Mouse (Mus musculus): ENCODE measurements around the gene Lrrc4c. TPM values are rescaled to one million over a fixed set of nuclear protein-coding genes. Genes with fewer than 3 reads are reported as not detected.

Lrrc4c gene
- polyA plus RNA-seq, 1 experiment from 2014 or later: 34.9 TPM

DNA sequence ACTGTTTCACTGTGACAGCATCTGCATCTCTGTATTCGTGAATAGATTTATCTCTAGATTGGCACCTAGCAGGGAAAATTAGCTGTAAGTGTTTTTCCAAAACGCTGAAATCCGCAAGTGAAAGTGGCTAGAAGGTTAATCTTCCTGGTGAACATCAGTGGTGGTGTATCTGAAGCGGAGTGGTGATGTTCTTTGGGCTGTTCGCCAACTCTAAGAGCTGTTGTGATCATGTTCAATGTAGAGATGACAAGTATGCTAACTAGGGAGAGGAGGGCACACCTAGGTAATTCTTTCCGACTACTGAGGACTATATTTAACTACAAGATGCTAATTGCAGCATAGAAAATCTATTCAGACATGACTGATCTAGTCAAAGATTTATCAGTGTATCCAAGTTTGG, 1.7 kb downstream of the Lrrc4c start:
- no peaks in the 10 kb centered on the region for H3K9me3 ChIP-seq (ENCODE audit: control insufficient read depth, low read length)
- peak overlapping the region; percentile 73 for H3K4me2 ChIP-seq (replicated peaks)
- peak overlapping the region; percentile 32; the same call in 1 of the 2 replicates for H3K27ac ChIP-seq
- WGBS: 33% methylated on average over 6 of the region's 6 CpGs
- H3K4me1 ChIP-seq (replicated peaks; ENCODE audit: control insufficient read depth, insufficient read depth, low read length): peaks cover 10% of the 10 kb centered on the region; the same call in 1 of the 2 replicates
- ATAC-seq (ENCODE audit: low FRiP score) (no peak), DNase-seq (ENCODE audit: low spot score) (no peak)
- H3K27me3 ChIP-seq (ENCODE audit: control insufficient read depth, insufficient read depth, low read length): no peaks in the 10 kb centered on the region
- peak overlapping the region; percentile 70 for H3K9ac ChIP-seq
- H3K4me3 ChIP-seq (replicated peaks; ENCODE audit: low read length): peak overlapping the region; percentile 52
- no peaks in the 10 kb centered on the region for H3K36me3 ChIP-seq (replicated peaks; ENCODE audit: control insufficient read depth, insufficient read depth)

DNA sequence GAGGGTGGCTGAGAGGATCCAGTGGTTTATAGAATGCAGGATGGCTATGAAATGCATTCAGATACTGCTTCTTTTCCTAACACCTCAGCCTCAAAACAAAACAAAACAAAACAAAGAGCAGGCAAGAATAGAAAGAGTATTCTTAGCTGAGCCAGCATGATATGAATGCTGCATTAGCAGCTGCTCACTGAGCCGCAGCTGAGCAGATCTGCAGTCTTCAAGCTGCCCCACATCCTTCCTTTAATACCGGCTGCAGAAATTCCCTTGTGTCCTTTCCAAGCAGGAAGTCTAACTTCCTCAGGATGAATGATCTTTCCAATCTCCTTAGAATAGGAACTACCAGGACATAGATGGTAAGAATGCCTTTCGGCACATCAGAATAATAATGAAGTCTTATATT, 16.7 kb downstream of the Lrrc4c start:
- ATAC-seq (ENCODE audit: low FRiP score) (no peak), DNase-seq (ENCODE audit: low spot score) (no peak)
- H3K27ac ChIP-seq: no peak overlapping the region
- H3K4me3 ChIP-seq (replicated peaks; ENCODE audit: low read length): no peak overlapping the region
- no peaks in the 10 kb centered on the region for H3K27me3 ChIP-seq (ENCODE audit: control insufficient read depth, insufficient read depth, low read length)
- H3K36me3 ChIP-seq (replicated peaks; ENCODE audit: control insufficient read depth, insufficient read depth): no peaks in the 10 kb centered on the region
- no peak overlapping the region for H3K9ac ChIP-seq
- no peak overlapping the region for H3K4me2 ChIP-seq (replicated peaks)
- H3K4me1 ChIP-seq (replicated peaks; ENCODE audit: control insufficient read depth, insufficient read depth, low read length): peaks cover 5% of the 10 kb centered on the region; the same call in 1 of the 2 replicates
- 38% methylated on average over 3 of the region's 3 CpGs for WGBS
- no peaks in the 10 kb centered on the region for H3K9me3 ChIP-seq (ENCODE audit: control insufficient read depth, low read length)

DNA sequence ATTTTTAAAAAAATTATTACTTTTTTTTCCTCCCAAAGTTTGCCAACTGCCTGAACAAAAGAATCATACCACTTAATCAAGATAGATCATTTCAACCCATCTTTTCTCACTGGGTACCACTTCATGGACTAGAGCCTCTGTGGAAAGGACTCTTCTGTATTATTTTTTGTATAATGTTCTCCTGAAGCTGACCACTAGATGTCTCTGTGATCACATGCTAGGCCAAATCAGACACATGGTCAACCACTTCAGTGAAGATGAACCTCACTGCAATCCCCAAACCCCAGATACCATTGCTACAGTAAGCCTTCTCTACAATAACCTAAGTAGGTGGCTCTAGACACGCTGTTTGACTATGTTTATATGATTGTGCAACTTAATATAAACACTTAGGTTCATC, 19.4 kb downstream of the Lrrc4c start:
- no peaks in the 10 kb centered on the region for H3K36me3 ChIP-seq (replicated peaks; ENCODE audit: control insufficient read depth, insufficient read depth)
- H3K4me1 ChIP-seq (replicated peaks; ENCODE audit: control insufficient read depth, insufficient read depth, low read length): peaks cover 5% of the 10 kb centered on the region; the same call in 1 of the 2 replicates
- peak; percentile 66 for DNase-seq (ENCODE audit: low spot score)
- H3K4me3 ChIP-seq (replicated peaks; ENCODE audit: low read length): no peak overlapping the region
- WGBS: 50% methylated on average over 1 of the region's 1 CpGs
- no peak overlapping the region for H3K4me2 ChIP-seq (replicated peaks)
- H3K27ac ChIP-seq: no peak overlapping the region
- no peak overlapping the region for H3K9ac ChIP-seq
- ATAC-seq (ENCODE audit: low FRiP score): peak; percentile 34; the same call in 1 of the 2 replicates
- H3K9me3 ChIP-seq (ENCODE audit: control insufficient read depth, low read length): no peaks in the 10 kb centered on the region
- no peaks in the 10 kb centered on the region for H3K27me3 ChIP-seq (ENCODE audit: control insufficient read depth, insufficient read depth, low read length)

DNA sequence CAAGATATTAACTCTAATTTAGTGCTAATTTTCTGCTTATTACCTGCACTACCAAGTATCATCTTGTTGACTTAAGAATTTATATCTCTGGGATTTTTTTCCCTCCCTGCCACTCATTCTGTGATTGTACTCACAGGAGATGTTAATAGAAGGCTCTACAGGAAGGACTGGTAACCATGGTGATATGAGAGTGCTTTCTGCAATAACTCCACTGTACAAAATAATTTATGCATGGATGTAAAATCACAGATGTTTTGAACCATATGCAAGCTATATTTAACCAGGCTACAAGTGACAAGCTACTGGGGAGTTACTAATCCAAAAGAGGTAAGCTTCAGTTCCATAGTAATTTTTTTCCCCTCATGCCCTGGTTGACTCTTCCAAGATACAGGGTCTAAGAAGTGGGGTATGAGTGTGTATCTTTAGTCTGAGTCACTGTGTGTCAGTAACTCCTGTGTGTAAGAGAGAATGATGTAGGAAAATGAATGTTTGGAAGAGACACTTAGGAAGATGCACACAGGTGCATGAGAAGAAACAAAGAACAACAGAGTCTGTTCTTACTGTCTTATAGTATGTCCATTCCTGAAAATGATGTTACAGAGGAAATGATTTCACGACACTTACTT, 83.3 kb downstream of the Lrrc4c start:
- no peak overlapping the region for H3K4me3 ChIP-seq (replicated peaks; ENCODE audit: low read length)
- H3K4me1 ChIP-seq (replicated peaks; ENCODE audit: control insufficient read depth, insufficient read depth, low read length): no peaks in the 10 kb centered on the region
- 87% methylated on average over 1 of the region's 1 CpGs for WGBS
- no peak overlapping the region for H3K27ac ChIP-seq
- ATAC-seq (ENCODE audit: low FRiP score) (0 out of 2 replicates have a peak, but pooled peaks have one; percentile 51), DNase-seq (ENCODE audit: low spot score) (no peak)
- no peaks in the 10 kb centered on the region for H3K36me3 ChIP-seq (replicated peaks; ENCODE audit: control insufficient read depth, insufficient read depth)
- no peaks in the 10 kb centered on the region for H3K9me3 ChIP-seq (ENCODE audit: control insufficient read depth, low read length)
- H3K27me3 ChIP-seq (ENCODE audit: control insufficient read depth, insufficient read depth, low read length): no peaks in the 10 kb centered on the region
- H3K9ac ChIP-seq: no peak overlapping the region
- H3K4me2 ChIP-seq (replicated peaks): no peak overlapping the region

DNA sequence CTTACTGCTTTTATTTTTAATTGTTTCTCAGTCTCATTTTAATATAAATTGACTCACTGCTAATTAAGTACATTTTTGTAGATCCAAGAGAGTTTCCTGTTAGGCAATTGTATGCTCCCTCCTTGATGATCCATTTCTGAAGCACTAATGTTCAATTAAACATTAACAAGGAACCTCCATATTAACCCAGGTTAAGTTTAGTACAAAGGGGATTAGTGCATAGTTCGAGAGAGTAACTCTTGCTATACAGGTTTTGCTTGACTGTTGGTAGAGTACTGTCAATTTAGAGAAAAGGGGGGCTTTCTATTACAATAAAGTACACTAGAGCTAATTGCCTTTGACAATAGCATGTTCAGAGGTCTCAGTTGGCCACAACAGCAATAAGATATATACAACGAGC, 84.5 kb downstream of the Lrrc4c start:
- Histone ChIP-seq H3K36me3 (replicated peaks; ENCODE audit: control insufficient read depth, insufficient read depth) (no peaks in the 10 kb centered on the region), H3K9me3 (ENCODE audit: control insufficient read depth, low read length) (no peaks in the 10 kb centered on the region), H3K27me3 (ENCODE audit: control insufficient read depth, insufficient read depth, low read length) (no peaks in the 10 kb centered on the region), H3K27ac (no peak overlapping the region), H3K4me2 (replicated peaks) (no peak overlapping the region), H3K4me1 (replicated peaks; ENCODE audit: control insufficient read depth, insufficient read depth, low read length) (no peaks in the 10 kb centered on the region), H3K4me3 (replicated peaks; ENCODE audit: low read length) (no peak overlapping the region), H3K9ac (no peak overlapping the region)
- no peak for DNase-seq (ENCODE audit: low spot score)
- no peak for ATAC-seq (ENCODE audit: low FRiP score)
- WGBS: 64% methylated on average over 2 of the region's 2 CpGs

DNA sequence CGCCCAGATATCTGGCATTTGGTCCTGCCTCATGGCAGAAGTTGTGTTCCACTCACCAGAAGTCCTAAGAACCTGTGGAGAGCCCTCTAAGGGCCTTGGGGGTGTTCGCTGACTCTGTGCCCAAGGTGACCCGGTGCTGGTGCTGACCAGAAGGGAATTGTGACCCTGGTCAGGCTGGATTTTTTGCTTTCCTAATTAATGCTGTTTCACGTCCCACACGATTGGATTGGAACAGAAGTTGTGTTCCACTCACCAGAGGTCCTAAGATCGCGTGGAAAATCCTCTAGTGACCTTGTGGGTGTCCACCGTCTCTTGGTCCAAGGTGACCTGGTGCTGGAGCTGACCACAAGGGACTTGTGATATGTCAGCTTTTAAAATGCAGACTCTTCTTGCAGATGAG, 88.9 kb downstream of the Lrrc4c start:
- ATAC-seq (ENCODE audit: low FRiP score) (no peak), DNase-seq (ENCODE audit: low spot score) (no peak)
- WGBS: 94% methylated on average over 8 of the region's 8 CpGs

DNA sequence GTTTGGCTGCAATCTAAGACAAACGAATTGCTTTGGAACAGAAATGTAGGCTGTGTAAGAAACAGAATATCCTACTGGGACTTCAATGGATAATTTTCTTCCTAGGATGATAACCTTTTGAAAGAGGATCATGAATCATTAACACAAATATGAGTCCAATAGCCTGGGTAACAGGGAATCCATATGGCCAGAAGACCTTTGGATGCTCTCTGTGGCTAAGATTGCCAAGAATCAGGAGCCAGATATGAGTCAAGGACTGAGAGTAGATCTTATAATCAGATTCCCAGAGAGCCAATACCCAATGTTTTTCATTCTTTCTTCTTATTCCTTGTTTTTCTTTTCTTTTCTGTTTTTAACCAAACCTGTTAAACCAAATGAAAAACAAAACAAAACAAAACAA, 93.2 kb downstream of the Lrrc4c start:
- H3K9me3 ChIP-seq (ENCODE audit: control insufficient read depth, low read length): no peaks in the 10 kb centered on the region
- ATAC-seq (ENCODE audit: low FRiP score): no peak
- no peak overlapping the region for H3K4me3 ChIP-seq (replicated peaks; ENCODE audit: low read length)
- 94% methylated on average over 1 of the region's 1 CpGs for WGBS
- no peaks in the 10 kb centered on the region for H3K4me1 ChIP-seq (replicated peaks; ENCODE audit: control insufficient read depth, insufficient read depth, low read length)
- no peak overlapping the region for H3K9ac ChIP-seq
- H3K36me3 ChIP-seq (replicated peaks; ENCODE audit: control insufficient read depth, insufficient read depth): no peaks in the 10 kb centered on the region
- H3K4me2 ChIP-seq (replicated peaks): no peak overlapping the region
- no peaks in the 10 kb centered on the region for H3K27me3 ChIP-seq (ENCODE audit: control insufficient read depth, insufficient read depth, low read length)
- H3K27ac ChIP-seq: no peak overlapping the region
- no peak for DNase-seq (ENCODE audit: low spot score)

More for the DNA sequence above, 88.9 kb downstream of the Lrrc4c start:
- no peaks in the 10 kb centered on the region for H3K9me3 ChIP-seq (ENCODE audit: control insufficient read depth, low read length)
- H3K4me3 ChIP-seq (replicated peaks; ENCODE audit: low read length): no peak overlapping the region
- no peaks in the 10 kb centered on the region for H3K4me1 ChIP-seq (replicated peaks; ENCODE audit: control insufficient read depth, insufficient read depth, low read length)
- no peaks in the 10 kb centered on the region for H3K36me3 ChIP-seq (replicated peaks; ENCODE audit: control insufficient read depth, insufficient read depth)
- H3K27me3 ChIP-seq (ENCODE audit: control insufficient read depth, insufficient read depth, low read length): no peaks in the 10 kb centered on the region
- no peak overlapping the region for H3K4me2 ChIP-seq (replicated peaks)
- H3K9ac ChIP-seq: no peak overlapping the region
- H3K27ac ChIP-seq: no peak overlapping the region

DNA sequence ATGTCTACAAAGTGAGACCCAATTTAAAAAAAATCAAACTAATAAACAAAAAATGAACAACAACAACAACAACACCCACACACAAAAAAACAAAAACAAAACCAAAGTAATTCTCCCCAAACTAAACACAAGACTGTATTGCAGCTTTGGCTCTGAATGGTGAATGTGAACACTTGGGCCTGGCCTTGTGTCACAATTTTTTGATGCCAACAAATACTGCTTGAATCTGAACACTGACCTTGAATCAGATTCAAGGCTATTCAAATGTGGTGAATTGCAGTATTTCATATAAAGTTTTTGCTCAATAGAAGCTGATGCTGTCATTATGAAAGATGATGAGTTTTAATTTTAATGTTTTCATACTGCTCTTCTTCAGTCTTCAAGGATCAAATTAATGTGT, 143.6 kb downstream of the Lrrc4c start:
- no peak for DNase-seq (ENCODE audit: low spot score)
- Histone ChIP-seq H3K4me1 (replicated peaks; ENCODE audit: control insufficient read depth, insufficient read depth, low read length) (no peaks in the 10 kb centered on the region), H3K9me3 (ENCODE audit: control insufficient read depth, low read length) (no peaks in the 10 kb centered on the region), H3K27me3 (ENCODE audit: control insufficient read depth, insufficient read depth, low read length) (no peaks in the 10 kb centered on the region), H3K9ac (no peak overlapping the region), H3K27ac (no peak overlapping the region), H3K4me2 (replicated peaks) (no peak overlapping the region), H3K4me3 (replicated peaks; ENCODE audit: low read length) (no peak overlapping the region), H3K36me3 (replicated peaks; ENCODE audit: control insufficient read depth, insufficient read depth) (no peaks in the 10 kb centered on the region)
- no peak for ATAC-seq (ENCODE audit: low FRiP score)

DNA sequence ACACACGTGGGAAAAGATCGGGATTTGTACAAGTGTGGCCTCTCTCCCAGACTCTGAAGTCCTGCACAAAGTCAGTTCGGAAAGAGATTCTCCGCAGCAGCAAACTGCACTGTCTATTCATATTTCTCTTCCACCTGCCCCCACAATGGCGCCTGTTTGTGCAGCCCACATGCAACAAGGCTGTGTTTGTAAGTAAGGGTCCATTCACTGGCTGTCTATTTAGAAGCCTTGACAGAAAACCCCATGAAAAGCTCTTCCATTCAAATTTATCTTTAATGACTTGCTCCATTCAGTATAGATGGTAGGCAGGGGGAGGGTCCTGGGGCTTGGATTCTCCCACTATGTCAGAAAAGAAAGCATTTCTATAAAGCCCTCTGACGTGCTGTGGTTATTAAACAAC, 157.7 kb downstream of the Lrrc4c start:
- H3K9me3 ChIP-seq (ENCODE audit: control insufficient read depth, low read length): no peaks in the 10 kb centered on the region
- DNase-seq (ENCODE audit: low spot score) (no peak), ATAC-seq (ENCODE audit: low FRiP score) (peak; percentile 79; the same call in 1 of the 2 replicates)
- no peak overlapping the region for H3K9ac ChIP-seq
- no peaks in the 10 kb centered on the region for H3K27me3 ChIP-seq (ENCODE audit: control insufficient read depth, insufficient read depth, low read length)
- no peak overlapping the region for H3K4me3 ChIP-seq (replicated peaks; ENCODE audit: low read length)
- no peak overlapping the region for H3K4me2 ChIP-seq (replicated peaks)
- no peaks in the 10 kb centered on the region for H3K36me3 ChIP-seq (replicated peaks; ENCODE audit: control insufficient read depth, insufficient read depth)
- 31% methylated on average over 6 of the region's 6 CpGs for WGBS
- H3K27ac ChIP-seq: no peak overlapping the region
- H3K4me1 ChIP-seq (replicated peaks; ENCODE audit: control insufficient read depth, insufficient read depth, low read length): peaks cover 4% of the 10 kb centered on the region; the same call in 1 of the 2 replicates

All from hindbrain, embryonic 14.5 days (tissue).